Mouse (Mus musculus) myocyte (in vitro differentiated cells): ENCODE data around the gene Lca5.

Source experiments
- CEBPB ChIP-seq: IDR thresholded peaks from 2 replicates; pipeline ENCODE4 v1.6.1; 2011; ENCODE audit warnings: mild to moderate bottlenecking, moderate library complexity; ENCODE audit not compliant: poor library complexity, insufficient read depth, severe bottlenecking
- MAX ChIP-seq: IDR thresholded peaks from one replicate; pipeline ENCODE4 v1.6.1; 2011; ENCODE audit warnings: low read depth, mild to moderate bottlenecking, control low read depth
- MYOG ChIP-seq, 3 experiments: IDR thresholded peaks; one replicate each; pipeline ENCODE4 v1.6.1; 2011; ENCODE audit warnings: control low read depth in 2 of 3, low read depth in 2 of 3, mild to moderate bottlenecking in 2 of 3; ENCODE audit not compliant: insufficient read length in 2 of 3, control insufficient read depth in 1 of 3, insufficient read depth in 1 of 3
- POLR2A ChIP-seq: IDR thresholded peaks from one replicate; pipeline ENCODE4 v1.6.1; 2011; ENCODE audit warnings: low read depth, mild to moderate bottlenecking, control low read depth, moderate library complexity; ENCODE audit not compliant: insufficient read length

- TF ChIP-seq MYOG (IDR thresholded peaks at IDR 0.05; ENCODE audit: control insufficient read depth in 1 of 3, insufficient read depth in 1 of 3, insufficient read length in 2 of 3, low read depth in 2 of 3) (no peak), POLR2A (no peak), MAX (no peak), CEBPB (no peak)
Observed at GRCm38 (mm10) chr9:83433661-83434060, 7.3 kb downstream of the Lca5 start.
